Mouse (Mus musculus): Measurements from ENCODE around the gene Zswim4. TPM values are rescaled to one million over a fixed set of nuclear protein-coding genes. Genes with fewer than 3 reads are reported as not detected.
A peak's percentile ranks its signal among the peaks of the same experiment; 100 is the strongest.

The Zswim4 gene
- total RNA-seq, 2 experiments from 2014 or later = 12.8 to 13.8 TPM

GRCm38 (mm10) chr8:84200126-84200555 lies 36.7 kb downstream of the Zswim4 start:
- peak; percentile 51 for DNase-seq

GRCm38 (mm10) chr8:84199348-84200125 lies 37.3 kb downstream of the Zswim4 start:
- no peak for DNase-seq

- no peak for DNase-seq
These were observed 38.0 kb downstream of the Zswim4 start for GRCm38 (mm10) chr8:84198871-84199270.

- DNase-seq = peak; percentile 96
These were observed 38.7 kb downstream of the Zswim4 start for GRCm38 (mm10) chr8:84197922-84198774.

- peak; percentile 93 for DNase-seq
These were observed 39.5 kb downstream of the Zswim4 start for GRCm38 (mm10) chr8:84197141-84197921.

- no peak for DNase-seq
These were observed 42.6 kb downstream of the Zswim4 start for GRCm38 (mm10) chr8:84194224-84194743.

- no peak for DNase-seq
These were observed 43.3 kb downstream of the Zswim4 start for GRCm38 (mm10) chr8:84193566-84193965.

GRCm38 (mm10) chr8:84193161-84193560 lies 43.7 kb downstream of the Zswim4 start:
- no peak for DNase-seq

GRCm38 (mm10) chr8:84192555-84192954 lies 44.3 kb downstream of the Zswim4 start:
- peak; percentile 93 for DNase-seq

- peak; percentile 85 for DNase-seq
These were observed 44.8 kb downstream of the Zswim4 start for GRCm38 (mm10) chr8:84192023-84192422.

- no peak for DNase-seq
These were observed 46.5 kb downstream of the Zswim4 start for GRCm38 (mm10) chr8:84190191-84190867.

GRCm38 (mm10) chr8:84189603-84190002 lies 47.3 kb downstream of the Zswim4 start:
- peak; percentile 79 for DNase-seq

- DNase-seq = no peak
These were observed 48.2 kb downstream of the Zswim4 start for GRCm38 (mm10) chr8:84188671-84189070.

- DNase-seq = peak; percentile 78
These were observed 49.6 kb downstream of the Zswim4 start for GRCm38 (mm10) chr8:84187065-84187755.

- DNase-seq = peak; percentile 83
These were observed 50.3 kb downstream of the Zswim4 start for GRCm38 (mm10) chr8:84186547-84186946.

- DNase-seq = no peak
These were observed 51.7 kb downstream of the Zswim4 start, which contains the start of gene Nanos3 for GRCm38 (mm10) chr8:84185117-84185516. Gene Nanos3, minus strand, starts transcription at chr8:84185217.

GRCm38 (mm10) chr8:84184085-84185043 lies 52.5 kb downstream of the Zswim4 start:
- no peak for DNase-seq

GRCm38 (mm10) chr8:84183261-84184084 lies 53.4 kb downstream of the Zswim4 start:
- peak; percentile 51 for DNase-seq

- DNase-seq = no peak
These were observed 54.0 kb downstream of the Zswim4 start for GRCm38 (mm10) chr8:84182833-84183232.
